Mouse (Mus musculus) limb, embryonic 12.5 days (tissue): ENCODE results near the gene Olfr370. TPM values are rescaled to one million over a fixed set of nuclear protein-coding genes. Genes with fewer than 3 reads are reported as not detected.
"Not testable (repeated sequence)": the region's sequence is repeated elsewhere in the genome, so short reads cannot be mapped to it uniquely, and the experiment has no call there.

ENCODE experiments used
- ATAC-seq: fragments of 200-750 bp; cut with Nextera tagmentation; 2 replicates; pipeline ENCODE4 v1.8.0; 2017; ENCODE audit warnings: low read depth, moderate TSS enrichment; ENCODE audit not compliant: insufficient number of reproducible peaks, insufficient read depth, low FRiP score, low TSS enrichment
- H3K27ac ChIP-seq: fragments of 300-500 bp; sonication (generic); 2 replicates; pipeline ENCODE4 v1.5.1; 2016; ENCODE audit warnings: mild to moderate bottlenecking, moderate library complexity
- H3K27me3 ChIP-seq: fragments of 300-500 bp; sonication (generic); 2 replicates; pipeline ENCODE4 v1.6.1; 2016; ENCODE audit warnings: mild to moderate bottlenecking, moderate library complexity
- H3K36me3 ChIP-seq: fragments of 300-500 bp; sonication (generic); 2 replicates; pipeline ENCODE4 v1.6.1; 2016; ENCODE audit warnings: mild to moderate bottlenecking, moderate library complexity
- H3K4me1 ChIP-seq: fragments of 300-500 bp; sonication (generic); replicated peaks from 2 replicates; pipeline ENCODE4 v1.6.1; 2016
- H3K4me2 ChIP-seq: fragments of 300-500 bp; sonication (generic); 2 replicates; pipeline ENCODE4 v1.6.1; 2016; ENCODE audit warnings: mild to moderate bottlenecking, moderate library complexity
- H3K4me3 ChIP-seq: fragments of 300-500 bp; sonication (generic); replicated peaks from 2 replicates; pipeline ENCODE4 v1.5.1; 2016; ENCODE audit warnings: mild to moderate bottlenecking
- H3K9ac ChIP-seq: fragments of 300-500 bp; sonication (generic); replicated peaks from 2 replicates; pipeline ENCODE4 v1.6.1; 2016; ENCODE audit warnings: mild to moderate bottlenecking, moderate library complexity
- H3K9me3 ChIP-seq: fragments of 300-500 bp; sonication (generic); 2 replicates; pipeline ENCODE4 v1.6.1; 2016; ENCODE audit warnings: mild to moderate bottlenecking, moderate library complexity
- WGBS: fragments of 180-500 bp; shearing (Covaris S2); methylation state at CpG from one replicate; pipeline ENCODE4 v1.1.7; 2016; 5-methylcytosine and 5-hydroxymethylcytosine counted together
- polyA plus RNA-seq: library from polyadenylated mRNA; unstranded; fragments of >200 nt; fragmentation: Nextera tagmentation; extraction: Ambion mirVana; gene quantifications from 2 replicates; pipeline ENCODE4 v1.2.1, GENCODE M21; 2016

Gene Olfr370
- polyA plus RNA-seq: not detected in 2 replicates

- Histone ChIP-seq H3K4me1 (no peaks in the 10 kb centered on the region), H3K27me3 (no peaks in the 10 kb centered on the region), H3K36me3 (no peaks in the 10 kb centered on the region), H3K4me2 (no peak within 1 kb of the TSS), H3K4me3 (no peak within 1 kb of the TSS), H3K9me3 (no peaks in the 10 kb centered on the region), H3K27ac (no peak within 1 kb of the TSS), H3K9ac (no peak within 1 kb of the TSS)
- ATAC-seq: no peak
- WGBS: 77% methylated on average over 3 of the region's 3 CpGs
Measured at GRCm38 (mm10) chr8:83535736-83536135, at the start of gene Olfr370. Gene Olfr370 (plus strand): TSS chr8:83535780.

GRCm38 (mm10) chr8:83511696-83512095 is 23.9 kb upstream of the Olfr370 start:
- WGBS: 88% methylated on average over 3 of the region's 3 CpGs
- Histone ChIP-seq H3K4me2 (no peak overlapping the region), H3K4me3 (no peak overlapping the region), H3K36me3 (no peaks in the 10 kb centered on the region), H3K4me1 (no peaks in the 10 kb centered on the region), H3K9ac (no peak overlapping the region), H3K9me3 (0 out of 2 replicates have a peak, but pooled peaks cover 11% of the 10 kb centered on the region), H3K27ac (no peak overlapping the region), H3K27me3 (no peaks in the 10 kb centered on the region)
- ATAC-seq: no peak

- no peak overlapping the region for H3K4me3 ChIP-seq
- H3K27me3 ChIP-seq: no peaks in the 10 kb centered on the region
- no peak overlapping the region for H3K4me2 ChIP-seq
- H3K4me1 ChIP-seq: no peaks in the 10 kb centered on the region
- no peak overlapping the region for H3K27ac ChIP-seq
- 81% methylated on average over 3 of the region's 3 CpGs for WGBS
- peaks cover 9% of the 10 kb centered on the region; the same call in 1 of the 2 replicates for H3K9me3 ChIP-seq
- ATAC-seq: no peak
- H3K9ac ChIP-seq: no peak overlapping the region
- no peaks in the 10 kb centered on the region for H3K36me3 ChIP-seq
Measured at GRCm38 (mm10) chr8:83520432-83520831, 15.1 kb upstream of the Olfr370 start.

GRCm38 (mm10) chr8:83520907-83521306 is 14.7 kb upstream of the Olfr370 start:
- not testable (repeated sequence) for H3K4me2 ChIP-seq, H3K36me3 ChIP-seq, ATAC-seq, H3K4me3 ChIP-seq, H3K9ac ChIP-seq, H3K27me3 ChIP-seq, H3K9me3 ChIP-seq, H3K27ac ChIP-seq, H3K4me1 ChIP-seq
- 69% methylated on average over 3 of the region's 3 CpGs for WGBS

GRCm38 (mm10) chr8:83521310-83521709 is 14.3 kb upstream of the Olfr370 start:
- Histone ChIP-seq H3K4me1 (no peaks in the 10 kb centered on the region), H3K9me3 (peaks cover 8% of the 10 kb centered on the region; the same call in 1 of the 2 replicates)
- WGBS: 37% methylated on average over 1 of the region's 1 CpGs

GRCm38 (mm10) chr8:83534802-83535201 is 778 bp upstream of the Olfr370 start:
- Histone ChIP-seq H3K4me1 (no peaks in the 10 kb centered on the region), H3K9me3 (no peaks in the 10 kb centered on the region), H3K36me3 (no peaks in the 10 kb centered on the region), H3K4me2 (no peak overlapping the region), H3K9ac (no peak overlapping the region), H3K27ac (no peak overlapping the region), H3K4me3 (no peak overlapping the region), H3K27me3 (no peaks in the 10 kb centered on the region)
- 90% methylated on average over 2 of the region's 2 CpGs for WGBS
- ATAC-seq: no peak

More at GRCm38 (mm10) chr8:83521310-83521709, 14.3 kb upstream of the Olfr370 start:
- H3K27me3 ChIP-seq: no peaks in the 10 kb centered on the region
- no peak for ATAC-seq
- H3K4me3 ChIP-seq: no peak overlapping the region
- no peaks in the 10 kb centered on the region for H3K36me3 ChIP-seq
- no peak overlapping the region for H3K4me2 ChIP-seq
- no peak overlapping the region for H3K9ac ChIP-seq
- no peak overlapping the region for H3K27ac ChIP-seq

GRCm38 (mm10) chr8:83562669-83563068 is 27.1 kb downstream of the Olfr370 start:
- no peak overlapping the region for H3K4me3 ChIP-seq
- H3K27me3 ChIP-seq: no peaks in the 10 kb centered on the region

GRCm38 (mm10) chr8:83563246-83563645 is 27.7 kb downstream of the Olfr370 start:
- Histone ChIP-seq H3K4me1 (peaks cover 11% of the 10 kb centered on the region), H3K27me3 (no peaks in the 10 kb centered on the region), H3K27ac (no peak overlapping the region), H3K9ac (0 out of 2 replicates have a peak overlapping the region, but pooled peaks have one; percentile 23), H3K4me3 (no peak overlapping the region), H3K4me2 (no peak overlapping the region), H3K36me3 (no peaks in the 10 kb centered on the region), H3K9me3 (no peaks in the 10 kb centered on the region)
- 71% methylated on average over 4 of the region's 4 CpGs for WGBS
- ATAC-seq: no peak

More at GRCm38 (mm10) chr8:83562669-83563068, 27.1 kb downstream of the Olfr370 start:
- no peak for ATAC-seq
- Histone ChIP-seq H3K9me3 (no peaks in the 10 kb centered on the region), H3K9ac (no peak overlapping the region), H3K4me1 (peaks cover 6% of the 10 kb centered on the region), H3K4me2 (no peak overlapping the region), H3K27ac (no peak overlapping the region), H3K36me3 (no peaks in the 10 kb centered on the region)
- WGBS: 80% methylated on average over 3 of the region's 3 CpGs

- peaks cover 14% of the 10 kb centered on the region for H3K4me1 ChIP-seq
- no peaks in the 10 kb centered on the region for H3K27me3 ChIP-seq
- 74% methylated on average over 9 of the region's 9 CpGs for WGBS
- ATAC-seq: no peak
- H3K9me3 ChIP-seq: no peaks in the 10 kb centered on the region
- H3K4me2 ChIP-seq: no peak overlapping the region; the same call in 1 of the 2 replicates
- H3K9ac ChIP-seq: no peak overlapping the region
- no peak overlapping the region for H3K27ac ChIP-seq
- H3K4me3 ChIP-seq: no peak overlapping the region; the same call in 1 of the 2 replicates
- peaks cover 15% of the 10 kb centered on the region for H3K36me3 ChIP-seq
Measured at GRCm38 (mm10) chr8:83565731-83566375, 30.3 kb downstream of the Olfr370 start.

GRCm38 (mm10) chr8:83566469-83567395 is 31.2 kb downstream of the Olfr370 start, which contains the start of gene Ndufb7:
Gene Ndufb7 (plus strand): TSS chr8:83566671.
- under 1% methylated on average over 48 of the region's 48 CpGs for WGBS
- peak within 1 kb of the TSS; percentile 93 for H3K4me2 ChIP-seq
- H3K36me3 ChIP-seq: peaks cover 23% of the 10 kb centered on the region
- no peaks in the 10 kb centered on the region for H3K27me3 ChIP-seq
- H3K9me3 ChIP-seq: no peaks in the 10 kb centered on the region
- peak within 1 kb of the TSS; percentile 59; the same call in 1 of the 2 replicates for H3K27ac ChIP-seq
- peak; percentile 84 for ATAC-seq
- peak within 1 kb of the TSS; percentile 77 for H3K9ac ChIP-seq
- H3K4me1 ChIP-seq: peaks cover 14% of the 10 kb centered on the region
- peak within 1 kb of the TSS; percentile 68 for H3K4me3 ChIP-seq

- no peaks in the 10 kb centered on the region for H3K27me3 ChIP-seq
- peak overlapping the region; percentile 93 for H3K4me2 ChIP-seq
- H3K36me3 ChIP-seq: peaks cover 32% of the 10 kb centered on the region
- no peak for ATAC-seq
- WGBS: 51% methylated on average over 3 of the region's 3 CpGs
- no peak overlapping the region for H3K27ac ChIP-seq
- H3K9me3 ChIP-seq: no peaks in the 10 kb centered on the region
- H3K4me3 ChIP-seq: peak overlapping the region; percentile 68
- H3K9ac ChIP-seq: peak overlapping the region; percentile 77
- peaks cover 14% of the 10 kb centered on the region for H3K4me1 ChIP-seq
Measured at GRCm38 (mm10) chr8:83567668-83568067, 32.1 kb downstream of the Olfr370 start.
